Mouse (Mus musculus) adrenal gland, postnatal 0 days (tissue): ENCODE results near the gene Hdac1. TPM values are rescaled to one million over a fixed set of nuclear protein-coding genes. Genes with fewer than 3 reads are reported as not detected.

Experiments
- microRNA-seq: library from miRNA; unstranded; fragments of <30 nt; microRNA quantifications from one replicate; pipeline ENCODE4, GENCODE M21; 2016; ENCODE audit warnings: borderline replicate concordance; ENCODE audit not compliant: insufficient number of aligned reads
- polyA plus RNA-seq: library from polyadenylated mRNA; unstranded; fragments of >200 nt; fragmentation: Nextera tagmentation; extraction: Ambion mirVana; gene quantifications from 2 replicates; pipeline ENCODE4 v1.2.1, GENCODE M21; 2015

Hdac1 gene
- polyA plus RNA-seq, result 88.2 and 99.4 TPM in 2 replicates

GRCm38 (mm10) chr4:129542592-129543141, at the start of gene Hdac1:
Gene Hdac1, minus strand, starts transcription at chr4:129542713.

GRCm38 (mm10) chr4:129578466-129578865, 36.0 kb upstream of the Hdac1 start, which contains the start of gene Fam167b:
Gene Fam167b, minus strand, starts transcription at chr4:129578549.

GRCm38 (mm10) chr4:129573430-129573829, 30.9 kb upstream of the Hdac1 start, which contains the start of gene Lck:
Gene Lck, minus strand, starts transcription at chr4:129573641.

GRCm38 (mm10) chr4:129513086-129513767, 29.3 kb downstream of the Hdac1 start, which contains the start of gene Marcksl1:
Gene Marcksl1, plus strand, starts transcription at chr4:129513581.

GRCm38 (mm10) chr4:129490972-129491880, 51.3 kb downstream of the Hdac1 start, which contains the start of the genes Tssk3 and Fam229a:
Gene Tssk3, minus strand, starts transcription at chr4:129491022.
Gene Fam229a, plus strand, starts transcription at chr4:129491190.

Small RNA genes lying within 50 kb of the gene (microRNA-seq; reads per million reads assigned to microRNA genes)
- gene Mir8119, result not detected

Other genes starting within 250 kb of the Hdac1 start
- 219 and 230 TPM in 2 replicates for gene Rbbp4, start 207.3 kb downstream of the Hdac1 start, polyA plus RNA-seq
- gene Zbtb8os, start 207.0 kb downstream of the Hdac1 start, polyA plus RNA-seq, result 97.7 and 131 TPM in 2 replicates
- 12.2 and 13.0 TPM in 2 replicates for gene Zbtb8a, start 164.6 kb downstream of the Hdac1 start, polyA plus RNA-seq
- 1.0 and 1.4 TPM in 2 replicates for gene Zbtb8b, start 101.9 kb downstream of the Hdac1 start, polyA plus RNA-seq
- gene Bsdc1, start 81.1 kb downstream of the Hdac1 start, polyA plus RNA-seq, result 24.8 and 39.6 TPM in 2 replicates
- not detected in 2 replicates for gene Tssk3, start 51.7 kb downstream of the Hdac1 start, polyA plus RNA-seq
- not detected in 2 replicates for gene Fam229a, start 51.5 kb downstream of the Hdac1 start, polyA plus RNA-seq
- gene Marcksl1, start 29.1 kb downstream of the Hdac1 start, polyA plus RNA-seq, result 303 and 354 TPM in 2 replicates
- gene Lck, start 30.9 kb upstream of the Hdac1 start, polyA plus RNA-seq, result 6.8 and 7.9 TPM in 2 replicates
- 22.2 and 39.7 TPM in 2 replicates for gene Fam167b, start 35.8 kb upstream of the Hdac1 start, polyA plus RNA-seq
- 222 and 224 TPM in 2 replicates for gene Eif3i, start 57.9 kb upstream of the Hdac1 start, polyA plus RNA-seq
- gene Tmem234, start 58.0 kb upstream of the Hdac1 start, polyA plus RNA-seq, result 182 and 197 TPM in 2 replicates
- gene Dcdc2b, start 71.5 kb upstream of the Hdac1 start, polyA plus RNA-seq, result 1.2 and 2.5 TPM in 2 replicates
- gene Iqcc, start 76.4 kb upstream of the Hdac1 start, polyA plus RNA-seq, result 33.2 and 39.9 TPM in 2 replicates
- 81.5 and 114 TPM in 2 replicates for gene Ccdc28b, start 81.2 kb upstream of the Hdac1 start, polyA plus RNA-seq
- 22.5 and 30.2 TPM in 2 replicates for gene Txlna, start 98.4 kb upstream of the Hdac1 start, polyA plus RNA-seq
- 7.9 and 10.0 TPM in 2 replicates for gene Kpna6, start 130.1 kb upstream of the Hdac1 start, polyA plus RNA-seq
- 5.7 and 7.7 TPM in 2 replicates for gene Tmem39b, start 154.1 kb upstream of the Hdac1 start, polyA plus RNA-seq
- 51.5 and 60.2 TPM in 2 replicates for gene Khdrbs1, start 199.6 kb upstream of the Hdac1 start, polyA plus RNA-seq